Mouse (Mus musculus) midbrain, embryonic 16.5 days (tissue): ENCODE results near the gene Prdx5. TPM values are rescaled to one million over a fixed set of nuclear protein-coding genes. Genes with fewer than 3 reads are reported as not detected.

ENCODE experiments used
- ATAC-seq: fragments of 200-750 bp; cut with Nextera tagmentation; 2 replicates; pipeline ENCODE4 v1.8.0; 2017; ENCODE audit warnings: moderate TSS enrichment
- H3K27ac ChIP-seq: fragments of 300-500 bp; sonication (generic); 2 replicates; pipeline ENCODE4 v1.5.1; 2014; ENCODE audit warnings: mild to moderate bottlenecking, low read length, mixed read lengths
- H3K27me3 ChIP-seq: fragments of 300-500 bp; sonication (generic); 2 replicates; pipeline ENCODE4 v1.6.1; 2014; ENCODE audit warnings: low read depth, low read length, mixed read lengths; ENCODE audit not compliant: control insufficient read depth, insufficient read depth
- H3K36me3 ChIP-seq: fragments of 300-500 bp; sonication (generic); 2 replicates; pipeline ENCODE4 v1.6.1; 2014; ENCODE audit warnings: mild to moderate bottlenecking, low read length, moderate library complexity, mixed read lengths; ENCODE audit not compliant: control insufficient read depth, insufficient read depth
- H3K4me1 ChIP-seq: fragments of 300-500 bp; sonication (generic); 2 replicates; pipeline ENCODE4 v1.6.1; 2014; ENCODE audit warnings: mild to moderate bottlenecking, low read length, mixed read lengths; ENCODE audit not compliant: control insufficient read depth, insufficient read depth
- H3K4me2 ChIP-seq: fragments of 300-500 bp; sonication (generic); 2 replicates; pipeline ENCODE4 v1.6.1; 2014; ENCODE audit warnings: mild to moderate bottlenecking, low read length, mixed read lengths
- H3K4me3 ChIP-seq: fragments of 300-500 bp; sonication (generic); 2 replicates; pipeline ENCODE4 v1.5.1; 2014; ENCODE audit warnings: low read depth, mild to moderate bottlenecking, low read length, moderate library complexity, mixed read lengths
- H3K9ac ChIP-seq: fragments of 300-500 bp; sonication (generic); 2 replicates; pipeline ENCODE4 v1.6.1; 2014; ENCODE audit warnings: low read depth, low read length, mixed read lengths
- H3K9me3 ChIP-seq: fragments of 300-500 bp; sonication (generic); replicated peaks from 2 replicates; pipeline ENCODE4 v1.6.1; 2014; ENCODE audit warnings: mild to moderate bottlenecking, low read length, mixed read lengths; ENCODE audit not compliant: control insufficient read depth, poor library complexity, severe bottlenecking
- WGBS: fragments of 180-500 bp; shearing (Covaris S2); extraction: QIAGEN DNeasy Blood & Tissue Kit; methylation state at CpG from one replicate; pipeline ENCODE4 v1.1.7; 2014; 5-methylcytosine and 5-hydroxymethylcytosine counted together
- polyA plus RNA-seq: library from polyadenylated mRNA; unstranded; fragments of >200 nt; fragmentation: Nextera tagmentation; extraction: Ambion mirVana; gene quantifications from 2 replicates; pipeline ENCODE4 v1.2.1, GENCODE M21; 2015

The Prdx5 gene
- polyA plus RNA-seq, 1 experiment from 2014 or later, result 382 TPM

DNA sequence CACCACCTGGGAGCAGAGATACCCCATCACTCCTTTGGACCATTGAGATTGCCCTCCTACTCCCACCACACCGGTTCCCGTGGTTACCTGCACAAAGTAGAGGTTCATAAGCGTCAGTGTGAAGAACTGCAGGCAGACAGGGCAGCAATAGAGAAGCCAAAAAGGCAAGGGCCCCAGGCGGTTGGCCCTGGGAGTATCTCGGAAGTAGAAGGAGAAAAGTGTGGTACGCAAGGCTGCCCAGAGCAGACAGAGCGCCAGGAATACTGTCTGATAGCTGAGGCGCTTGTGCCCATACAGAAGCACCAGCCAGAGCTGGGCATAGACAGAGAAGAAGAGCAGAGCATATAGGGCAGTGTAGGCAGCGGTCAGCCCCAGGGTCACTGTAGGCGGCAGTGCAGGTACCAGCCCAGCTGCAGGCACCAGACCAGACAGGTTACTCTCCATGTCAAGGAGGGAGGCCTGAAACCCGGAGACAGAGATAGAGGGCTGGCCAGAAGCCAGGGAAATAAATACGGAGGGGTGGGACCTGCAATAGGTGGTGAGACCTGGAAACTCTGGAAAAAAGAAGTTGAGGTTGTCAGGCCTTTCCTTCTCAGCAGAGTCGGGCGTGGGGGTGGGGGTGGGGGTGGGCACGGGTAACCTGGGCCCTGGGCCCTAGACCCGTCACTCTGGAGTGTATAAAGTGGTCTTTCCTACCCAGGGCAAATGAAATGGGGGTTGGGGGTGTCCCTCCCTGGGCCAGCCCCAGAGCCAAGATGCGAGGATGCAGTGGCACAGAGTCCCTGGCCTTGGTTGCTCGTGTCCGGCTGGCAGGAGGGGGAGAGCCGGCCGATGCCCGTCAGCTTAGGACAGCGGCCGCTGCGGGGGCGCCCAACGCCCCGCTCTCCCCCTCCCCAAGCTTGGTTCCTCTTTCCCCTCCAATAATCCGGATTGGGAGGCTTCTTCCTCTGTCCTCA is 30.8 kb upstream of the Prdx5 start:
- H3K27me3 ChIP-seq, result peaks cover 6% of the 10 kb centered on the region
- H3K4me3 ChIP-seq, result peak overlapping the region; percentile 89
- H3K9me3 ChIP-seq, result no peaks in the 10 kb centered on the region
- H3K4me2 ChIP-seq, result peak overlapping the region; percentile 99
- peak; percentile 8; the same call in 1 of the 2 replicates for ATAC-seq
- 21% methylated on average over 28 of the region's 29 CpGs for WGBS
- H3K9ac ChIP-seq, result peak overlapping the region; percentile 99
- no peaks in the 10 kb centered on the region for H3K36me3 ChIP-seq
- peak overlapping the region; percentile 98 for H3K27ac ChIP-seq
- peaks cover 30% of the 10 kb centered on the region for H3K4me1 ChIP-seq

DNA sequence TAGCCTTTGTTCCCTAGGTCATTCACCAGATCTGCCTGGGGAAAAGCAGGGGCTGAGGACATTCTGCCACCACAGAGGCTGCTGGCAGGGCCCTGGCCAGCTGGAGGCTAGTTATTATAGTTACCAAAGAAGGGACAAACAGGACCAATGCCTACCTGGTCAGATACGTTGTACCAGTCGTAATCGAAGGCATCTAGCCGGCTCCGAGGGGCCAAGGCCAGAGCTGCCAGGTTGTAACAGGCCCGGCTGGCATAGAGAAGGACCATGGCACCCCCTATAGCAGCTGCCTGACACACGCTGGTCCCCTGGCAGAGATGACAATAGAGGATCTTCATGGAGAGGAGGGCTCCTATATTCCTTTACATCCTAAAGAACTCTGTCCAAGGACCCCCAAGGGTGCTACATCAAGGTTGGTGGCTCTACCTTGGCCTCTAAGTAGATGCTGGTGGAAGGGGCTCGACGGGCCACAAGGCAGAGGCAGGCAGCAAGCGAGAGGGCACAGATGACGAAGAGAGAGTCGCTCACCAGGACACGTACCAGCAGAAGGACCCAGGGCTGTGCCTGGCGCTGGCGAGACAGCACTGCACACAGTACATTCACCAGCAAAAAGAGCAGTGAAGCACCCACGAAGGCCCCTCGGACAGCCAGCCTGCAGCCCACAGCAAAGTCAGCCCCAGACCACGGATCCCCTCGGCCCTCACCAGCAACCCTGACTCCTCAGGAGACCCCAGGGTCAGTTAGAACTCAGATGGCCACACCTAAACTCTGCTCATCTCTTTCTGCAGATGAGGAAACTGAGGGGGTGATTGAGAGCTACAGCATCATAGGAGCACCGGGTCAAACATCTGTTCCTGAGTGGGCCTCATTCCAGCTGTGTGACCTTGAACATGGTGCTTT is 29.4 kb upstream of the Prdx5 start:
- 86% methylated on average over 20 of the region's 20 CpGs for WGBS
- Histone ChIP-seq H3K36me3 (no peaks in the 10 kb centered on the region), H3K4me1 (peaks cover 31% of the 10 kb centered on the region), H3K4me2 (peak overlapping the region; percentile 99), H3K27me3 (peaks cover 11% of the 10 kb centered on the region), H3K27ac (no peak overlapping the region), H3K9ac (peak overlapping the region; percentile 32), H3K9me3 (no peaks in the 10 kb centered on the region), H3K4me3 (peak overlapping the region; percentile 6; the same call in 1 of the 2 replicates)
- ATAC-seq, result no peak

DNA sequence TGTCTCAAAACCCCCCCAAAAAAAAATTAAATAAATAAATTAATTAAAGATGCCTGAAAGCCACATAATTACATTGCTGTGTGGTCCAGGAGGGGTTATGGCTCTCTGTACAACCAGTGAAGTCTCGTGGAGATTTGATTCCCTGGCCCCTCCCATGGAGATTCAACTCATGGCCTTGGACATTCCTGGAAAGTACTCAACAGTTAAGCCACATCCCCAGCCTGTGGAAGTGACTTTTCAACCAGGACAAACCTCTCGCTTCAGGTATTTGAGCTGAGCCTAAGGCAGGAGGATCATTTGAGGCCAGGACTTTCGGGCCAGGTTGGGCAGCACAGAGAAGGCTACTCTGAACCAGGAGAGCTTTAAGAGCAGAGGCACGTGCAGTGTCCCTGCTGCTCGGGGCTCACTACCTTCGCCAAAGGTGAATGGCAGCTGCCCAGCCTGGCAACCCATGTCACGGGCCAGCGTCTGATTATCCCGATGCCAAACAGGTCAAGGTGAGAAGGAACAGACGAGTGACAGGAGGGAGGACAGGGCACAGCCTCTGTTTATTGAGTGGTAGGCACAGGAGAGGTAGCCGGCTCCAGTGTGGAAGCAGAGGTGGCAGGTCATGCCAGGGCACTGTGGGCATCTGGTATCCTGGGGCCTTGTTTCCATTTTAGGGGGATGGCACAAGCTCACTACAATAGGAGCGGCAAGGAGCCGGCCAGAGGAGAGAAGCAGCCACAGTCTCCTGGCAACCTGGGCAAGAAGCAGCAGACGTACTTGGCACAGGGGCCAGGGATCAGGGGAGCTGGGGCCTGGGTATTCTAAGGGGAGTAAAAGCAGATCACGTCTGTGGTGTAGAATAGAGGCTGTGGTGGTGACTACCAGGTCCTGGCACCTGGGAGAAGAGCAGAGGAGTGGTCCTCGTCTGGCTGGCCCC is 27.9 kb upstream of the Prdx5 start:
- WGBS, result 79% methylated on average over 16 of the region's 16 CpGs
- H3K4me2 ChIP-seq, result no peak overlapping the region
- H3K9me3 ChIP-seq, result no peaks in the 10 kb centered on the region
- no peak overlapping the region for H3K27ac ChIP-seq
- no peaks in the 10 kb centered on the region for H3K36me3 ChIP-seq
- ATAC-seq, result no peak
- no peak overlapping the region for H3K9ac ChIP-seq
- peaks cover 25% of the 10 kb centered on the region for H3K27me3 ChIP-seq
- no peak overlapping the region for H3K4me3 ChIP-seq
- peaks cover 36% of the 10 kb centered on the region for H3K4me1 ChIP-seq

DNA sequence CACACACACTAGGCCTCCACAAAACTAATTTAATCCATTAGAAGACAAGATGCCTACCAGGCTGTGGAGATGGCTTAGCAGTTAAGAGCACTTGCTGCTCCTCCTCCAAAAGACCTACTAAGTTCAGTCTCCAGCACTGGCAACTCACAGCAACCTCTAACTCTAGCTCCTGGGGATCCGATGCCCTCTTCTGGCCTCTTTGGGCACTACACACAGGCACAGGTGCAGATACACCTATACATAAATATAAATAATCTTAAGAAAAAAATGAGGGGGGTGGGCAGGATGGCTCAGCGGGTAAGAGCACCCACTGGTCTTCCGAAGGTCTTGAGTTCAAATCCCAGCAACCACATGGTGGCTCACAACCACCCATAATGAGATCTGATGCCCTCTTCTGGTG is 26.4 kb upstream of the Prdx5 start:
- ATAC-seq, result no peak
- H3K9ac ChIP-seq, result no peak overlapping the region
- peaks cover 40% of the 10 kb centered on the region for H3K27me3 ChIP-seq
- H3K27ac ChIP-seq, result no peak overlapping the region
- H3K36me3 ChIP-seq, result no peaks in the 10 kb centered on the region
- H3K4me1 ChIP-seq, result peaks cover 34% of the 10 kb centered on the region
- 23% methylated on average over 3 of the region's 3 CpGs for WGBS
- no peak overlapping the region for H3K4me2 ChIP-seq
- no peak overlapping the region for H3K4me3 ChIP-seq
- H3K9me3 ChIP-seq, result no peaks in the 10 kb centered on the region

DNA sequence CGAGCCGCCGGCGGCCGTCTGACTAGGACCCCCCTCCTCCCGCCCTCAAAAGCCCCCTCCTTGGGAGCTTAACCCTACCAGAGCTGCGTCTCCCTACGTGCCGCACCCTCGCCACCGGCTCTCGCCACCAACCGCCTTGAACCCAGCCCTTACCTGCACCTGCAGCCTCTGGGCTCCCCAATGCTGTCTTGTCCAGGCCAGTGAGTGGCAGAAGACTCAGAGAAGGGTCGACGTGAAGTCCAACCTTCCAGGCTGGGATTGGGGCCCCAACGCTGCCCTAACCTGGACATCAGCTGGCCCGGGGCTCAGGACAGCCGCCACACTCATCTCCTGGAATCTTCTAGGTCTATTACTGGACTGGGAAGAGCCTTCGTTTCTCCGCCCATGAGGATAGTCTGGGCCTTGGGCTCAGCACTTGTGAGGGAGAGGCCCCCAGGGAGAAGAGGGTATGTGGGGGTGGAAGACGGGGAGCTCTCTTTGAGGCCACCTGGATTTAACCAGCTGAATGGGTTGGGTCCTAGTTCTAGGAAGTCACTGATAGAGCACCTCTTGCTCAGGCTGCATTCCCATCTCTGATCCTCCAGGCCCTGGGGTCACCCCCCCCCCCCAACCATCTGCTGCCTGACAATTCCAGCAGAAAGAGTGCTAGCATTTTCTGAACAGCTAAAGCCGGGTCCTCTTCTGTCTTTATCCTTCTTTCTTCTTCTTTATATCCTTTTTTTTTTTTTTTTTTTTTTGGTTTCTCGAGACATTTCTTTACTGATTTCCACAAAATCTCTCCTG is 24.5 kb upstream of the Prdx5 start, which contains the start of gene Kcnk4:
Kcnk4 (minus strand) TSS at position 321 of the 783 bp plus-strand sequence.
- H3K27me3 ChIP-seq, result peaks cover 49% of the 10 kb centered on the region
- ATAC-seq, result peak; percentile 13
- H3K9ac ChIP-seq, result peak within 1 kb of the TSS; percentile 79
- H3K4me2 ChIP-seq, result peak within 1 kb of the TSS; percentile 83
- WGBS, result 7% methylated on average over 23 of the region's 23 CpGs
- no peak within 1 kb of the TSS for H3K27ac ChIP-seq
- H3K36me3 ChIP-seq, result no peaks in the 10 kb centered on the region
- peaks cover 20% of the 10 kb centered on the region for H3K4me1 ChIP-seq
- H3K9me3 ChIP-seq, result no peaks in the 10 kb centered on the region
- H3K4me3 ChIP-seq, result peak within 1 kb of the TSS; percentile 48

DNA sequence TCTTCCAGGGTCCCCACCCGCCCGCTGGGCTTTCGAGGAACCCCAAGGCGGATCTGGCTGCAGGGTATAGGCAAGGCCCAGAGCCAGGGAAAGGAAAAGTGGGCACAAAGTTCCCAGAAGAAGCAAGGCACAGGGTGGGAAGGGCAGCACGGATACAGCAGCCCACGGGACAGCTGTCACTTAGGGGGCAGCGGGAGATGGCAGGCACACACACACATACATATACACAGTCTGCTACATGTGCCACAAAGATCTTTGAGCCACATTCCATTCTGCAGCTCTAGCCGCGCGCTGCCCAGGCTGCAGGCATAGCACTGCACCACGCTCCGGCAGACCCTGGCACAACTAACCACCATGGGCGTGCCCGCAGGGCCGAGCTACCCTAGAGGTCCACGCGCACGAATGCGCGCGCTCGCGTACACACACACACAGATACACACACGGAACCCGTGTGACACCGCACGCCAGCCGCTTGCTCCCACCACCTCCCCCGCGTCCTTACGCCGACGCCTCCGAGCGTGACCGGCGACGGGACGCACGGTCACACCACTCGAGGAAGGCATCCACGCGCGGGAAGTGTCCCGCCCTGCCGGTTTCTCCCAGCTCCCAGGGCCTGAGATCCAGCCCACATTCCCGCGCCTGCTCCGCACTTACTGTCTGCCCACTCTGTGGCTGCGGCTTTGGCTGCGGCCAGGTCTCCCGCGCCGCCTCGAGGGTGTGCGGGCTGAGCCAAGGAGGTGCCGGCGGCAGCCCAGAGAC is 23.7 kb upstream of the Prdx5 start:
- no peak overlapping the region for H3K27ac ChIP-seq
- ATAC-seq, result peak; percentile 69

DNA sequence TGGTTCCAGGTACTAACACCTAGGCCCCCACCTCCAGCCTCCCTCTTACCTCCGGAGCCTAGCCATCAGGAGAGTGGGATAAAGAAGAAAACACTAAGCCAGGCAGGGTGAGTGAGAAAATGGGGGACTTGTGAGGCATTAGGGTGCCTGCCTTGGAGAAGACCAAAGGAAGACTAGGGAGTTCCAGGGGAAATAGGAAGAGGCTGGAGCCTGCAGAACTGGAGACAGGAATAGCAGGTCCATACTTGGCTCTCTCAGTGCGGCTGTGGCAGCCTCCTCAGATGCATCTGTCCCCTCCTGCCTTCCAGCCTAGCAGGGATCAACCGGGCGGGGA is 23.2 kb upstream of the Prdx5 start:
- Histone ChIP-seq H3K36me3 (no peaks in the 10 kb centered on the region), H3K27me3 (peaks cover 56% of the 10 kb centered on the region), H3K27ac (no peak overlapping the region), H3K4me2 (peak overlapping the region; percentile 83), H3K4me3 (peak overlapping the region; percentile 48), H3K9ac (peak overlapping the region; percentile 79), H3K9me3 (no peaks in the 10 kb centered on the region), H3K4me1 (peaks cover 10% of the 10 kb centered on the region)
- WGBS, result 18% methylated on average over 4 of the region's 4 CpGs
- ATAC-seq, result no peak

More for the DNA sequence above, 23.7 kb upstream of the Prdx5 start:
- Histone ChIP-seq H3K9me3 (no peaks in the 10 kb centered on the region), H3K9ac (peak overlapping the region; percentile 79), H3K4me2 (peak overlapping the region; percentile 83), H3K36me3 (no peaks in the 10 kb centered on the region), H3K27me3 (peaks cover 54% of the 10 kb centered on the region), H3K4me3 (peak overlapping the region; percentile 48), H3K4me1 (peaks cover 12% of the 10 kb centered on the region)
- WGBS, result 3% methylated on average over 58 of the region's 58 CpGs
